Mouse (Mus musculus): ENCODE data around the gene Dync1li2.

DNA sequence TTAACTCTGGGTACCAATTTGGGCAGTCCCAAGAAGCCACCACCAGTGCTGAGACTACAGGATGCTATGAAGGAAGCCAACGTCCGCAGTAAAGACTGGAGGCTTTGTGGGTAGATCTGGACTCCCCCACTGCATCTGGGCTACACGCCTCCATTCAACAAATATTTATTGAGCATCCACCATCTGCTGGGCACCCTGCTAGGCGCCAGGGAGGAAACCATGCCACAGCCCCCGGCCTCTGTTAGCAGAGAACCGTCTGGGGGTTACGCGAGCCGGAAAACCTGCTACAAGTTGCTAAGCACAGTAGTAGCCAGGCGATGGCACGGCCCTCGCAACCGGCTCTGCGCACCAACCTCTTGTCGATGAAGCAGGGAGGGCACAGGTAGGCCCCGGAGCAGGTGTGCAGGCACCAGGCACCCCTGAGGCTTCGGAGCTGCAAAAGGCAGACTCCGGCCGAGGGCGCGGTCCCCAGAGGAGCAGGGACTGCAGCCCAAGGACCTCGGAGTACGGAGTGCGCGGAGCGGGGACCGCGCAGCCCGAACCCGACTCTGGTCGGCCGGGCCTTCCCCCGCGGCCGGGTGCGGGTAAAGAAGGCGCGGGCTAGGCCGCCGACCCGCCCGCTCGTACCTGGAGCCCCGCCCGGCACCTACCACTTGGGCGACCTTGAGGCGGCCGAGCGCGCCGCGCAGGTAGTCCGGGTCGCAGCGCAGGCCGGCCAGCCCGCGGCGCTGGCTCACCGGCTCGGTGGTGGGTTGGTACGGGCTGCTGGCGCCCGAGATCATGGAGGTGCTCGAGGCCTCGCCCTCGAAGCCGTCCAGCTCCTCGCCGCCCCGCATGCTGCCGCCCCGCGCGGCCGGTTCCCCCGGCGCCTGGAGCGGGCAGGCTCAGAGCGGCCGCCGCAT is 47.8 kb downstream of the Dync1li2 start:
- no peak for TF ChIP-seq POLR2A (IDR thresholded peaks at IDR 0.05; ENCODE audit: control insufficient read depth, extremely low read depth, insufficient read depth, low read length, poor library complexity)
- peak; percentile 37; the same call in 1 of the 2 replicates for TF ChIP-seq CTCF (IDR thresholded peaks at IDR 0.05; ENCODE audit: borderline replicate concordance, control insufficient read depth, extremely low read depth, insufficient read depth, low read length, poor library complexity)
